Mouse (Mus musculus): ENCODE measurements around the gene Trip6.

- TF ChIP-seq TAL1 (IDR thresholded peaks at IDR 0.05; ENCODE audit: low read length) = no peak
- no peak for TF ChIP-seq GATA1 (IDR thresholded peaks at IDR 0.05; ENCODE audit: low read length)
Observed at GRCm38 (mm10) chr5:137297126-137297525, 17.1 kb downstream of the Trip6 start.
